Mouse (Mus musculus): ENCODE data around the gene Prim2.

GRCm38 (mm10) chr1:33658302-33658701 lies 11.3 kb downstream of the Prim2 start:
- TF ChIP-seq CTCF (IDR thresholded peaks at IDR 0.05; ENCODE audit: low read depth, low read length) (no peak), POLR2A (IDR thresholded peaks at IDR 0.05; ENCODE audit: borderline replicate concordance, low read depth, low read length) (no peak)

Measured in bone marrow macrophage, adult 2 months (primary cell).